Comparison of ENCODE assay signal across 8 mouse cellular contexts in the genomic region with DNA sequence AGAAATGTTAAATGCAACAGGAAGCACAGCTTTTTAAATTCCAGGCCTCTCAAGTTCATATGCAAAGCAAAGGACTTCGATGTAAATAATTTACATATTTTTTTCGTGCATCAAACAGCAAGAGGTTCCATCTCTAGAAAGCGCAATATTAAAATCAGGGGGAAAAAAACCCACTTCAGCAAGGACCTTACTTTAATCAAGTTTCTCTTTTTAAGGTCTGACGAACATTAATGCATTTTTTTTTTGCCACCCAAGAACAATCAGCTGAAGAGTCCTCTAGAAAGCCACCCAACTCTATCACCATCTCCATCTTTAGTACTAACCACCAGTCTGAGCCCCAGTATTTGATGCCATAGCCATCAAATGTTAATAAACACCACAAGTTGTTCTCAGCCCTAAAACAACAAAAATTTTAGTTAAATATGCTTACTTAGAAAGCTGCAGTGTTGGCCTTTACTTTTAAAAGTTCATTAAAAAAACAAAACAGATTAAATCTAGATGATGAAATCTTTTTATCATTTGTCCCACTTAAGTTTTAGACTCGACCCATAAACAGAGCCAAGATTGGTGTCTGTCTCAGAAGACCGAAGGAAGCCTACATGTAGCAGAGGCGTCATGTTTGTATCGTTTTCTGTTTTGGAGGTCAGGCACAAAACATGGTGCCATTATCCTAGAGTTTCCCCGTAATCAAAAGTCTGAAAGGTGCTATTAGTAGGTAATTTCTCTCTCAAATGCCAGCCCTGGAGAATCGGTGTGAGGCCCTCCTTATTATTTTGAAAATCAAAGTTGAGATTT. TPM values are rescaled to one million over a fixed set of nuclear protein-coding genes. Genes with fewer than 3 reads are reported as not detected.
DNase-seq lines count a peak whose midpoint lies in the region; ATAC-seq and TF ChIP-seq lines count a peak whose summit lies in the region.

No protein-coding gene starts in this region.

- WGBS in hindbrain, embryonic 16.5 days: 47% methylated on average over 10 of the region's 10 CpGs
- WGBS in midbrain, postnatal 0 days: 53% methylated on average over 10 of the region's 10 CpGs

- intact Hi-C loops in left cerebral cortex, adult 2 months (cut with DNase I): loop anchor here (10.0 kb wide), 1 partner anchor 255 kb away; the partner anchor contains the start of gene Ube2d3
- intact Hi-C loops in left cerebral cortex, postnatal 4 days (cut with DNase I): loop anchor here (10.0 kb wide), 1 partner anchor 255 kb away; the partner anchor contains the start of gene Ube2d3
- intact Hi-C loops in left cerebral cortex, postnatal 36 days (cut with DNase I): loop anchor here (5.0 kb wide), 1 partner anchor 78 kb away; no protein-coding TSS in a partner anchor

- H3K27me3 ChIP-seq in hindbrain, embryonic 16.5 days (replicated peaks; ENCODE audit: control insufficient read depth, insufficient read depth, low read length): no peaks in the 10 kb centered on the region
- H3K27me3 ChIP-seq in midbrain, postnatal 0 days (ENCODE audit: insufficient read depth, low read length): no peaks in the 10 kb centered on the region

- TF ChIP-seq POLR2A in cortical plate, adult 2 months (IDR thresholded peaks at IDR 0.05; ENCODE audit: extremely low read depth, insufficient read depth, low read length): no peak

- peak overlapping the region; percentile 87 for H3K4me2 ChIP-seq in hindbrain, embryonic 16.5 days (ENCODE audit: low read length)
- peak overlapping the region; percentile 86 for H3K4me2 ChIP-seq in midbrain, postnatal 0 days (ENCODE audit: low read depth, low read length, poor library complexity, severe bottlenecking)

- H3K4me1 ChIP-seq in cortical plate, adult 2 months (ENCODE audit: control insufficient read depth, insufficient read depth, low read length): peaks cover 2% of the 10 kb centered on the region
- H3K4me1 ChIP-seq in hindbrain, embryonic 16.5 days (ENCODE audit: control insufficient read depth, insufficient read depth, low read depth, low read length): peaks cover 24% of the 10 kb centered on the region
- peaks cover 10% of the 10 kb centered on the region; the same call in 1 of the 2 replicates for H3K4me1 ChIP-seq in midbrain, postnatal 0 days (ENCODE audit: insufficient read depth, low read length)

- peak overlapping the region; percentile 98 for H3K9ac ChIP-seq in hindbrain, embryonic 16.5 days (ENCODE audit: low read depth, low read length)
- peak overlapping the region; percentile 94 for H3K9ac ChIP-seq in midbrain, postnatal 0 days (replicated peaks; ENCODE audit: low read length, poor library complexity, severe bottlenecking)

- ATAC-seq in hindbrain, embryonic 16.5 days: no peak
- ATAC-seq in midbrain, postnatal 0 days (ENCODE audit: low FRiP score): no peak

- H3K27ac ChIP-seq in left cerebral cortex, adult 2 months: peak overlapping the region; percentile 88
- H3K27ac ChIP-seq in cortical plate, adult 2 months (ENCODE audit: insufficient read depth, low read length): 0 out of 2 replicates have a peak overlapping the region, but pooled peaks have one; percentile 2
- H3K27ac ChIP-seq in hindbrain, embryonic 16.5 days (ENCODE audit: low read depth, low read length): peak overlapping the region; percentile 91
- peak overlapping the region; percentile 89 for H3K27ac ChIP-seq in midbrain, postnatal 0 days (ENCODE audit: low read depth, low read length)

- TF ChIP-seq CTCF in left cerebral cortex, adult 2 months (IDR thresholded peaks at IDR 0.05): no peak
- no peak for TF ChIP-seq CTCF in cortical plate, adult 2 months (IDR thresholded peaks at IDR 0.05; ENCODE audit: extremely low read depth, insufficient read depth, low read length)
- TF ChIP-seq CTCF in midbrain, postnatal 0 days (IDR thresholded peaks at IDR 0.05): no peak

- DNase-seq in left cerebral cortex, adult 2 months (ENCODE audit: extremely low spot score in 1 of 2, low spot score in 2 of 2): no peak
- DNase-seq in left cerebral cortex, postnatal 4 days: no peak
- DNase-seq in midbrain, postnatal 0 days (ENCODE audit: low spot score): no peak
- no peak for DNase-seq in cerebellum, postnatal 14 days
- DNase-seq in adrenal gland, adult (ENCODE audit: inconsistent age in 2 of 2, low spot score in 1 of 2): no peak
- DNase-seq in left cerebral cortex, postnatal 36 days (ENCODE audit: low spot score in 2 of 2): no peak

- H3K9me3 ChIP-seq in hindbrain, embryonic 16.5 days (ENCODE audit: control insufficient read depth, low read length): no peaks in the 10 kb centered on the region
- H3K9me3 ChIP-seq in midbrain, postnatal 0 days (ENCODE audit: low read length): no peaks in the 10 kb centered on the region

- H3K4me3 ChIP-seq in left cerebral cortex, adult 2 months: peak overlapping the region; percentile 83
- peak overlapping the region; percentile 60 for H3K4me3 ChIP-seq in cortical plate, adult 2 months (ENCODE audit: insufficient read depth, low read length)
- peak overlapping the region; percentile 90 for H3K4me3 ChIP-seq in hindbrain, embryonic 16.5 days (ENCODE audit: low read length)
- peak overlapping the region; percentile 81 for H3K4me3 ChIP-seq in midbrain, postnatal 0 days (ENCODE audit: low read depth, low read length)

- H3K36me3 ChIP-seq in hindbrain, embryonic 16.5 days (ENCODE audit: control insufficient read depth, insufficient read depth, low read length): no peaks in the 10 kb centered on the region
- H3K36me3 ChIP-seq in midbrain, postnatal 0 days (ENCODE audit: insufficient read depth, low read length): no peaks in the 10 kb centered on the region

RNA-seq across cellular contexts. Expression of gene Nfkb1, which starts 1.4 kb away (rescaled TPM):
- total RNA-seq in left cerebral cortex, adult 2 months (2021): 10 to 100 TPM; 20.8 to 24.4 TPM
- total RNA-seq in left cerebral cortex, postnatal 4 days (2021): 10 to 100 TPM; 19.3 to 20.5 TPM
- 22.3 and 24.2 TPM in 2 replicates for polyA plus RNA-seq in cortical plate, adult 2 months (2012; rRNA removed)
- 7.5 and 7.8 TPM in 2 replicates for polyA plus RNA-seq in hindbrain, embryonic 16.5 days (2015; fragmentation: Nextera tagmentation; extraction: Ambion mirVana)
- total RNA-seq in midbrain, postnatal 0 days (2014; rRNA removed): 26.2 and 27.0 TPM in 2 replicates
- polyA plus RNA-seq in midbrain, postnatal 0 days (2015; fragmentation: Nextera tagmentation; extraction: Ambion mirVana): 4.1 and 4.2 TPM in 2 replicates
- total RNA-seq in left cerebral cortex, postnatal 36 days (2021): 10 to 100 TPM; 16.3 to 23.0 TPM

Comparison
In these comparisons a context has a peak if more than half of its experiments do, and no peak if none do; other contexts are left out.
1. H3K27ac ChIP-seq: peak in every context shown above with its lines; median percentile 91 in hindbrain, embryonic 16.5 days; 89 in midbrain, postnatal 0 days; 88 in left cerebral cortex, adult 2 months; 2 in cortical plate, adult 2 months.